Mouse (Mus musculus) brain, embryonic 14.5 days (tissue): Measurements from ENCODE around the gene Olfr1137. TPM values are rescaled to one million over a fixed set of nuclear protein-coding genes. Genes with fewer than 3 reads are reported as not detected.

ENCODE experiments used
- DNase-seq: peaks from one replicate; pipeline ENCODE4 v3.0.0-alpha.2; 2011; ENCODE audit warnings: low read depth
- CTCF ChIP-seq: fragments of 200-500 bp; IDR thresholded peaks from 2 replicates; pipeline ENCODE4 v1.5.1; 2012; ENCODE audit warnings: inconsistent platforms, mild to moderate bottlenecking, moderate library complexity, borderline replicate concordance; ENCODE audit not compliant: insufficient read depth, insufficient read length; ENCODE audit errors: extremely low read depth
- POLR2A ChIP-seq: fragments of 200-500 bp; IDR thresholded peaks from 2 replicates; pipeline ENCODE4 v1.6.1; 2012; ENCODE audit warnings: mild to moderate bottlenecking, inconsistent platforms, borderline replicate concordance; ENCODE audit not compliant: poor library complexity, insufficient read depth, insufficient read length, severe bottlenecking; ENCODE audit errors: extremely low read depth
- polyA plus RNA-seq: library from polyadenylated mRNA; depleted of rRNA; stranded (reverse); fragments of >200 nt; gene quantifications from 2 replicates; pipeline ENCODE4 v1.2.3, GENCODE M21; 2012; rRNA removed

Olfr1137 gene
- polyA plus RNA-seq, result not detected in 2 replicates

DNA sequence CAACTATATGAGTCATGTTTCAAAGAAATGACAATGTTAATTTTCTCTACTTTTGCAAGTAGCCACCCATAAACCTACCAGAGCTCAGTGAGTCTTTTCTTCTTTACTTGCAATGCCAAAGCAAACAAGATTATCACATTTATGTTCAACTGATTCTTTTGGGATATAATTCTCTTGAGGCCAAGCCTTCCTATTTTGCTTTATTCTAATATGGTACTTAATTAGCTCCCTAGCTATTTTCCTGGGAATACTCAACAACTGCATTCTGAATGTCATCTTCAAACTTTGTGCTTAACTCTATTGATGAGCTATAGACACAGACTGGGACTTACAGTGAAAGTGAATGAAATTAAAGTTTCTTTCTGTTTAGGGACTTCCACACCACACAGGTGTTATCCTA, at the start of gene Olfr1137:
Gene Olfr1137, minus strand, starts transcription at position 101 of the 400 bp plus-strand sequence.
- no peak for TF ChIP-seq CTCF
- TF ChIP-seq POLR2A, result no peak
- no peak for DNase-seq

DNA sequence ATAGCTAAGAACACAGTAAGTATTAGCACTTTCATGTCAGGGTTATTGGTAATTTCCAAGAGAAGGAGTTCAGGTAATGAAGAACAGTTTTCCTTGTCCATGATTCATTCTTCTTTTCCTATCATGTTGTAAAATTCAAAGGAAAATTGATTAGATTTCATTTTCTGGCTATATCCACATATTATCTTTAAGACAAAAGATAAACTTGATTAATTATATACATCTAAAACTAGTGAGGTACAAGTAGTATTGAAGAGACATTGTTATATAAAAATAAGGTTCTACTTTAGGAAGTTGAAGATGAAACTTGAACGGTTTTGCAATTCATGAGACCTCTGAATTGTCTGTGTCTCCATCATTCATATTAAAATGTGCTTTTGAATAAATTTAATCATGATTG, 40.9 kb upstream of the Olfr1137 start, which contains the start of gene Olfr1141:
Gene Olfr1141, minus strand, starts transcription at position 101 of the 400 bp plus-strand sequence.
- TF ChIP-seq POLR2A (no peak), CTCF (no peak)
- no peak for DNase-seq

DNA sequence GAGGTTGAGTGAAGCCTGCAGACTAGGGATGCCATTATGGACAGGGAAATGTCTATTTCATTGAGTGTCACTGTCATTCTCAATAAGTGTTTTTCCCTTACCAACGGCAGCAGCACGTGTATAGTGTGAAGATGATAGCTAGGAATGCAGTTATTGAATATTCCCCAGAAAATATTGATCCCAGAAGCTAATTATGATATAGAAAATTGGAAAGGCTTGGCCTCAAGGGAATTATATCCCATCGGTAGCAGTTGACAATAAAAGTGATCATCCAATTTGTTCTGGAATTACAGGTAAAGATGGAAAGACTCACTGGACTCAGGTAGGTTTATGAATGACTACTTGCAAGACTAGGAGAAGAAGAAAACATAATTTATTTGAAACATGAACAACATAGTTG, 30.5 kb upstream of the Olfr1137 start, which contains the start of gene Olfr1140:
Gene Olfr1140, plus strand, starts transcription at position 301 of the 400 bp plus-strand sequence.
- TF ChIP-seq POLR2A, result no peak
- no peak for TF ChIP-seq CTCF
- DNase-seq, result no peak

DNA sequence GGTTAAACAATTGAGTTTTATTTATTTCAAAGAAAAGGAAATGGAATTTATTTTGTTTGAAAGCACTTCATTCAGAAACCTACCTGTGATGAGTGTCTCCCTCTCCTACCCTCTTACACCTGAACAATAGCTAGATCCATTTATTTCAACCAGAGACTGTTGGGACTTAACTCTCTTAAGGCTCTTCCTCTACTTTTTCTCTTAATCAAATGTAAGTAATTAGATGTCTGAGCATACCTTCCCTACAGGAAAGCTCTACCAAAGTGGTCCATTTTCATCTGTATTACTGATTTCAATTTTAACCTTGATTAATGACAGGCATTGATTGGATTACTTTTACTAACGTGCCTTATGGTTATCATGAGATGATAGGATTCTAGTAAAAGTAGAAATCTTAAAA, 26.9 kb upstream of the Olfr1137 start, which contains the start of gene Olfr1138:
Gene Olfr1138, minus strand, starts transcription at position 101 of the 400 bp plus-strand sequence.
- DNase-seq, result no peak
- no peak for TF ChIP-seq CTCF
- TF ChIP-seq POLR2A, result no peak

DNA sequence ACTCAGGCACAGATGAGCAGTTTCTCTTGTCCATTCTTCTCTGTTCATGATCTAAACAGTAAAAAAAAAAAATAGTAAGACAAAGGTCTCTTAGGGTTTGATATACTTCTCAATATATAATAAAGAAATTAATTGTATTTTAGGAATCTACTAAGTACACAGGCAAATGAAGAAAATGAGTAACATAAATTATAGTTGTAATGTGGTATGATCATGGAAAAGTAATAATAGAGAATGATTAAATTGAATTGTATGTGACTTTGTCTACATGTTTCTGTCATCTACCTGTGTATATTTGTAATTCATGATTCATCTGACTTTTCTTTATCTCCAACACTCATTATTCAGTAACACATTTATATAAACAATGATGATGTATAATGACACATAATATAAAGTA, 19.1 kb downstream of the Olfr1137 start, which contains the start of gene Olfr1136:
Gene Olfr1136, minus strand, starts transcription at position 101 of the 400 bp plus-strand sequence.
- no peak for TF ChIP-seq POLR2A
- no peak for TF ChIP-seq CTCF
- DNase-seq, result no peak

DNA sequence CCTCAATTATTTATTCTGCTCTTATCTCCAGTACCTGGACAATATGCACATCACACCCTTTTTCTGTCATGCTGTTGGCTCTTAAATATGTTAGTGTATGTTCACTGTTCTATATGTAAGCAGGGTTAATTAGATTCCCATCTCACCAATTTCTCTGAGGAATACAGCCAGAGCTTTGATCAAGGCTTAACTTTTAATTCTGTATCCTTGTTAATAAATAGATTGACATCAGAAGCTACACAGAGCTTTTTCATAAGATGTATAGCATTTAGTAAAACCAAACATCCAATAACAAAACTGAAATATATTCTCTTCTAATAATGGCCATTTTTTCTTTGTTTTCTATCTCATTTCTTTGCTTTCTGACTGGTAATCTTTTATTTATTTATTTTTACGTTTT, 39.4 kb downstream of the Olfr1137 start, which contains the start of gene Olfr1135:
Gene Olfr1135, minus strand, starts transcription at position 101 of the 400 bp plus-strand sequence.
- TF ChIP-seq POLR2A, result no peak
- DNase-seq, result no peak

Other genes starting within 250 kb of the Olfr1137 start
- not detected in 2 replicates for gene Pramel7, start 216.1 kb downstream of the Olfr1137 start, polyA plus RNA-seq
- not detected in 2 replicates for gene Pramel6, start 206.6 kb downstream of the Olfr1137 start, polyA plus RNA-seq
- not detected in 2 replicates for gene Olfr153, start 181.4 kb downstream of the Olfr1137 start, polyA plus RNA-seq
- not detected in 2 replicates for gene Olfr1128, start 167.6 kb downstream of the Olfr1137 start, polyA plus RNA-seq
- gene Olfr1129, start 139.3 kb downstream of the Olfr1137 start, polyA plus RNA-seq, result not detected in 2 replicates
- gene Olfr1130, start 107.0 kb downstream of the Olfr1137 start, polyA plus RNA-seq, result not detected in 2 replicates
- gene Olfr1131, start 86.1 kb downstream of the Olfr1137 start, polyA plus RNA-seq, result not detected in 2 replicates
- not detected in 2 replicates for gene Olfr1132, start 75.6 kb downstream of the Olfr1137 start, polyA plus RNA-seq
- gene Olfr1133, start 65.8 kb downstream of the Olfr1137 start, polyA plus RNA-seq, result not detected in 2 replicates
- gene Olfr1134, start 54.7 kb downstream of the Olfr1137 start, polyA plus RNA-seq, result not detected in 2 replicates
- not detected in 2 replicates for gene Olfr1135, start 39.5 kb downstream of the Olfr1137 start, polyA plus RNA-seq
- not detected in 2 replicates for gene Olfr1136, start 19.2 kb downstream of the Olfr1137 start, polyA plus RNA-seq
- gene Olfr1138, start 26.8 kb upstream of the Olfr1137 start, polyA plus RNA-seq, result not detected in 2 replicates
- gene Olfr1140, start 30.6 kb upstream of the Olfr1137 start, polyA plus RNA-seq, result not detected in 2 replicates
- not detected in 2 replicates for gene Olfr1141, start 40.8 kb upstream of the Olfr1137 start, polyA plus RNA-seq
- gene Olfr152, start 66.3 kb upstream of the Olfr1137 start, polyA plus RNA-seq, result not detected in 2 replicates
- not detected in 2 replicates for gene Olfr1143, start 87.4 kb upstream of the Olfr1137 start, polyA plus RNA-seq
- not detected in 2 replicates for gene Olfr1145, start 96.6 kb upstream of the Olfr1137 start, polyA plus RNA-seq
- not detected in 2 replicates for gene Olfr1148, start 117.4 kb upstream of the Olfr1137 start, polyA plus RNA-seq
- not detected in 2 replicates for gene Olfr1150-ps1, start 130.8 kb upstream of the Olfr1137 start, polyA plus RNA-seq
- not detected in 2 replicates for gene Olfr1151, start 142.7 kb upstream of the Olfr1137 start, polyA plus RNA-seq
- not detected in 2 replicates for gene Olfr1152, start 153.3 kb upstream of the Olfr1137 start, polyA plus RNA-seq
- not detected in 2 replicates for gene Olfr1153, start 181.8 kb upstream of the Olfr1137 start, polyA plus RNA-seq
- gene Olfr1154, start 192.0 kb upstream of the Olfr1137 start, polyA plus RNA-seq, result not detected in 2 replicates
- not detected in 2 replicates for gene Olfr1155, start 232.0 kb upstream of the Olfr1137 start, polyA plus RNA-seq
- not detected in 2 replicates for gene Olfr1156, start 239.9 kb upstream of the Olfr1137 start, polyA plus RNA-seq